Mouse (Mus musculus): ENCODE data around the gene Mogs.

GRCm38 (mm10) chr6:83125331-83125730 is 10.0 kb downstream of the Mogs start, which contains the start of gene Ino80b:
- TF ChIP-seq CTCF (IDR thresholded peaks at IDR 0.05; ENCODE audit: extremely low read depth, insufficient read length, insufficient replicate concordance, low read depth, low read length) (no peak), POLR2A (IDR thresholded peaks at IDR 0.05; ENCODE audit: low read depth, low read length) (no peak)
